Mouse (Mus musculus) neural tube, embryonic 12.5 days (tissue): ENCODE results near the gene Hist1h2bb. TPM values are rescaled to one million over a fixed set of nuclear protein-coding genes. Genes with fewer than 3 reads are reported as not detected.
A peak's percentile ranks its signal among the peaks of the same experiment; 100 is the strongest.
"Not testable (repeated sequence)": the region's sequence is repeated elsewhere in the genome, so short reads cannot be mapped to it uniquely, and the experiment has no call there.

ENCODE experiments used
- ATAC-seq: fragments of 200-750 bp; cut with Nextera tagmentation; 2 replicates; pipeline ENCODE4 v1.8.0; 2017; ENCODE audit warnings: low read depth, mild to moderate bottlenecking, moderate TSS enrichment, moderate library complexity; ENCODE audit not compliant: low FRiP score
- H3K27ac ChIP-seq: fragments of 300-500 bp; sonication (generic); 2 replicates; pipeline ENCODE4 v1.5.1; 2016
- H3K27me3 ChIP-seq: fragments of 300-500 bp; sonication (generic); replicated peaks from 2 replicates; pipeline ENCODE4 v1.6.1; 2016; ENCODE audit warnings: mild to moderate bottlenecking
- H3K36me3 ChIP-seq: fragments of 300-500 bp; sonication (generic); 2 replicates; pipeline ENCODE4 v1.6.1; 2016; ENCODE audit warnings: mild to moderate bottlenecking
- H3K4me1 ChIP-seq: fragments of 300-500 bp; sonication (generic); 2 replicates; pipeline ENCODE4 v1.6.1; 2016
- H3K4me2 ChIP-seq: fragments of 300-500 bp; sonication (generic); replicated peaks from 2 replicates; pipeline ENCODE4 v1.6.1; 2016; ENCODE audit warnings: mild to moderate bottlenecking
- H3K4me3 ChIP-seq: fragments of 300-500 bp; sonication (generic); 2 replicates; pipeline ENCODE4 v1.5.1; 2016
- H3K9ac ChIP-seq: fragments of 300-500 bp; sonication (generic); 2 replicates; pipeline ENCODE4 v1.6.1; 2016; ENCODE audit warnings: mild to moderate bottlenecking
- H3K9me3 ChIP-seq: fragments of 300-500 bp; sonication (generic); 2 replicates; pipeline ENCODE4 v1.6.1; 2016; ENCODE audit warnings: mild to moderate bottlenecking
- WGBS: fragments of 180-500 bp; shearing (Covaris S2); methylation state at CpG from one replicate; pipeline ENCODE4 v1.1.7; 2016; 5-methylcytosine and 5-hydroxymethylcytosine counted together
- polyA plus RNA-seq: library from polyadenylated mRNA; unstranded; fragments of >200 nt; fragmentation: Nextera tagmentation; extraction: Ambion mirVana; gene quantifications from 2 replicates; pipeline ENCODE4 v1.2.1, GENCODE M21; 2016

Gene Hist1h2bb
- polyA plus RNA-seq, 1 experiment from 2014 or later = 1.3 TPM

DNA sequence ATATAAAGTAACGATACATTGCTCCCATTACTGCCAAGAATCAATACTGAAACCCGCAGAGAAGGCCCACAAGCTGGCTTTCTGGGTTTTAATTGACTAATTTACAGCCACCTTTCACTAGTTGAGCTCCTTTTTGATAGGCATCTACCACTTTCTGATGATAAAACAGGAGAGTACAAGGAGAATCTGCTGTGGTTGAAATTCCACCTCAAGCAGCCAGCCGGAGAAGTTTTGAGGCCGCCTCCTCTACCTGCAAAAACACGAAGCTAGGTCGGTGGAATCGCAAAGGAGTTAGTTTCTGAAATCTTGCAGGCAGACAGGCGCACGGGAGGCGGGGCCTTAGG is 16.7 kb downstream of the Hist1h2bb start:
- Histone ChIP-seq H3K4me2 (peak overlapping the region; percentile 83), H3K27me3 (no peaks in the 10 kb centered on the region), H3K36me3 (no peaks in the 10 kb centered on the region), H3K9me3 (no peaks in the 10 kb centered on the region), H3K4me3 (peak overlapping the region; percentile 24; the same call in 1 of the 2 replicates), H3K27ac (0 out of 2 replicates have a peak overlapping the region, but pooled peaks have one; percentile 17), H3K4me1 (peaks cover 20% of the 10 kb centered on the region), H3K9ac (no peak overlapping the region)
- WGBS = 1% methylated on average over 10 of the region's 10 CpGs
- no peak for ATAC-seq

DNA sequence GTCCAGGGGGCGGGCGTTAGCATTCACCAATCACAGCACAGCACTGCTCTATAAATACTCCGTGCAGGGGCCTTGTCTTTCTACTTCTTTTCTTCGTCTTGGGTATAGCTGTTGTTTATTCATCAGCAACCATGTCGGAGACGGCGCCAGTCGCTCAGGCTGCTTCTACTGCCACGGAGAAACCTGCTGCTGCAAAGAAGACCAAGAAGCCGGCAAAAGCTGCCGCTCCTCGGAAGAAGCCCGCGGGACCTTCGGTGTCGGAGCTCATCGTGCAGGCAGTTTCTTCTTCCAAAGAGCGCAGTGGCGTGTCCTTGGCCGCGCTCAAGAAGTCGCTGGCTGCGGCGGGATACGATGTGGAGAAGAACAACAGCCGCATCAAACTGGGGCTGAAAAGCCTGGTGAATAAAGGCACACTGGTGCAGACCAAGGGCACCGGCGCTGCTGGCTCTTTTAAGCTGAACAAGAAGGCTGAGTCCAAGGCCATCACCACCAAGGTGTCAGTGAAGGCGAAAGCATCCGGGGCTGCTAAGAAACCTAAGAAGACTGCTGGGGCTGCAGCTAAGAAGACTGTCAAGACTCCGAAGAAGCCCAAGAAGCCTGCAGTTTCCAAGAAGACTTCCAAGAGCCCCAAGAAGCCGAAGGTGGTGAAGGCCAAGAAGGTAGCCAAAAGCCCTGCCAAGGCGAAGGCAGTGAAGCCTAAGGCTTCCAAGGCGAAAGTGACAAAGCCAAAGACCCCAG is 17.2 kb downstream of the Hist1h2bb start, which contains the start of gene Hist1h1a:
Gene Hist1h1a, plus strand, starts transcription at position 81 of the 738 bp plus-strand sequence.
- ATAC-seq = peak; percentile 69
- Histone ChIP-seq H3K9me3 (no peaks in the 10 kb centered on the region), H3K9ac (peak within 1 kb of the TSS; percentile 73), H3K4me1 (peaks cover 20% of the 10 kb centered on the region), H3K27me3 (no peaks in the 10 kb centered on the region), H3K27ac (peak within 1 kb of the TSS; percentile 79), H3K4me3 (peak within 1 kb of the TSS; percentile 53), H3K36me3 (no peaks in the 10 kb centered on the region), H3K4me2 (peak within 1 kb of the TSS; percentile 83)
- WGBS = 4% methylated on average over 34 of the region's 34 CpGs

DNA sequence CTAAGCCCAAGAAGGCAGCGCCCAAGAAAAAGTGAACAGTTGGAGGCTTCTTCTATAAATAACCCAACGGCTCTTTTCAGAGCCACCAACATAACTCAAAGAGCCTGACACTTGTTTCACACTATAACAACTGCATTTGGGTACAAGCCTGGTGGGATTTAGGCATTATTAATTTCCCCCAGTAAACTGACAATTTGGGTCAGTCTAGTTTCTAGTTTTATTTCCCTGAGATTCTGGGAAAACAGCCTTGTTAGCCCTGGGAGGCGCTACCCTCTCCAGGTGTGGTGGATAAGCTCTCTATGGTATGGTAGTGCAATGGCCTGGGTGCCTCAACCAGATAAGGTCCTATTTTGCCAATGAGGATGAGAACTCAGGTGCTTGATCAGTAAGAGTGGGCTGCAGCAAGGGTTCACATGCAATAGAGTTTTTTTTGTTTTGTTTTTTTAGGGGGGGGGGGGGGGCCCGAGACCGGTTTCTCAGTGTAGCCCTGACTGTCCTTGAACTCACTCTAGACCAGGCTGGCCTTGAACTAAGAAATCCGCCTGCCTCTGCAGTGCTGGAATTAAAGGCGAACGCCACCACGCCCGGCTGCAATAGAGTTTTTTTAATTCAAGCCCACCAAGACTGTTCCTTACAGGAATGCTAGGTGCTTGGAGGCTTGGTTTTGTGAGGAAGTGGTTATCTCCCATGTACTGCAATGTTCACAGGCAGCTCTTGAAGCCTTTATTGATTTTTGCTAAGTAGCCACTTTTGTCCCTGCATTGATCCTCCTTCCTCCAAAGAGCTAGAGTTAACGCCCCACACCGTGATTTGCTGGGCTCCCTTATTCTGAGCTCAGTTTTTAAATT is 18.0 kb downstream of the Hist1h2bb start:
- no peaks in the 10 kb centered on the region for H3K27me3 ChIP-seq
- 32% methylated on average over 12 of the region's 12 CpGs for WGBS
- H3K4me1 ChIP-seq = peaks cover 20% of the 10 kb centered on the region
- peak overlapping the region; percentile 53 for H3K4me3 ChIP-seq
- no peaks in the 10 kb centered on the region for H3K9me3 ChIP-seq
- H3K4me2 ChIP-seq = peak overlapping the region; percentile 83
- H3K9ac ChIP-seq = peak overlapping the region; percentile 73; the same call in 1 of the 2 replicates
- H3K36me3 ChIP-seq = no peaks in the 10 kb centered on the region
- peak overlapping the region; percentile 79; the same call in 1 of the 2 replicates for H3K27ac ChIP-seq
- ATAC-seq = no peak

DNA sequence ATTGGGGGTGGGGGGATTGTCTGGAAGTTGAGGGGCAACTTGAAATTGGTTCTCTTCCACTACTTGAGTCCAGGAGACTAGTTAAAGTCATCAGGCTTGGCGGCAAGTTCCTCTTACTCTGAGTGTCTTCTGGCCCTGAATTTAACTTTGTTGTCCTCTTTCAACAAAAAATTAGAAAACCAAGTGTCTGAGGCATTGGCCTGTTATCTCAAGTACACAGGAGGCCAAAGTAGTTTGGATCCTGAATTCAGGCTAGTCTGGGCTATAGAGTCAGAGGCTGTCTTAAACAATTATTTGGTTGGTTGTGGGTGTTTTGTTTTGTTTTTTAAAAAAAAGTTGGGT is 18.6 kb downstream of the Hist1h2bb start:
- no peak overlapping the region for H3K4me2 ChIP-seq
- no peak overlapping the region for H3K4me3 ChIP-seq
- no peak overlapping the region for H3K9ac ChIP-seq
- H3K27me3 ChIP-seq = no peaks in the 10 kb centered on the region
- ATAC-seq = no peak
- H3K36me3 ChIP-seq = no peaks in the 10 kb centered on the region
- H3K9me3 ChIP-seq = no peaks in the 10 kb centered on the region
- 56% methylated on average over 1 of the region's 1 CpGs for WGBS
- no peak overlapping the region for H3K27ac ChIP-seq
- H3K4me1 ChIP-seq = peaks cover 18% of the 10 kb centered on the region

DNA sequence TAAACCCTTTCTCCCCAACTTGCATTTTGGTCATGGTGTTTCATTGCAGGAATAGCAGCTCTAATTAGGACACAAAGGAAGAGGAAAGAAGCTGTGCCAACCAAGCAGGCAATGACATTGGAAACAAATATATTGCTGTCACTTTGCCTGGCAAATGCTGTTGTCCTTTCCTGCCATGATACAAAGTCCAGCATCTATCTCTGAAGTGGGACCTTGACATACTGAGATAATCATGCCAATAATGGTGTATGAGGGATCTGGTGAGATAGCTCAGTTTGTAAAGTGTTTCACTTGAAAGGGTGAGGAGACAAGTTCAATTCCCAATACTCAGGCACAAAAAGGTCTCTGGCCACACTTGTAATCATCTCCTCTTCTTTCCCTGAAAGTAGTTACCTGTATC is 20.2 kb downstream of the Hist1h2bb start:
- Histone ChIP-seq H3K27ac (no peak overlapping the region), H3K4me2 (no peak overlapping the region), H3K27me3 (no peaks in the 10 kb centered on the region), H3K4me3 (no peak overlapping the region), H3K9ac (no peak overlapping the region), H3K36me3 (no peaks in the 10 kb centered on the region), H3K9me3 (no peaks in the 10 kb centered on the region), H3K4me1 (peaks cover 14% of the 10 kb centered on the region)
- no peak for ATAC-seq

DNA sequence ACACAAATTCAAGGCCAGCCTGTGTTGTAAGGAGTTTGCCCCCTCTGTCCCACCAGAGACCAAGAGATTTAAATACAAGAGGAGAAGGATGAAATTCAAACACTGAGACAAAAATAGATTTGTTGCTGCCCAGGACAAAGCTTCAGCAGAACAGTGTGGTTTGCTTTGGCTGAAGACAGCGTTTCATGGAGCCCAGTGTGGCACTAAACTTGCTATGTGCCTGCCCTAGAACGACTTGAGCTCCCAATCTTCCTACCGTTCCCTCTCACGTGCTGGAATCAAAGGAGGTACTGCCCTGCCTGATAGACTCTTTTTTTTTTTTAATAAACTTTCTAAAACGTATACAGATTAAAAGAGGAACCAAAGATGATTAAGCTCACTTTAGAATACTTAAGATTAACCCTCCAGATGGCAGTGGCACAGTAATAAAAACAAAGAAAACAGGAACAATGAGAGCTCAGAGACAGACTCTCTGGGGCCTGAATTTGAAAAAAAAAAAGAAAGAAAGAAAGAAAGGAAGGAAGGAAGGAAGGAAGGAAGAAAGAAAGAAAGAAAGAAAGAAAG is 22.4 kb downstream of the Hist1h2bb start:
- ATAC-seq = no peak
- no peaks in the 10 kb centered on the region for H3K27me3 ChIP-seq
- H3K4me3 ChIP-seq = no peak overlapping the region
- H3K4me2 ChIP-seq = no peak overlapping the region
- H3K36me3 ChIP-seq = no peaks in the 10 kb centered on the region
- peaks cover 12% of the 10 kb centered on the region for H3K4me1 ChIP-seq
- H3K9ac ChIP-seq = no peak overlapping the region
- H3K9me3 ChIP-seq = no peaks in the 10 kb centered on the region
- H3K27ac ChIP-seq = no peak overlapping the region
- WGBS = 56% methylated on average over 5 of the region's 5 CpGs

DNA sequence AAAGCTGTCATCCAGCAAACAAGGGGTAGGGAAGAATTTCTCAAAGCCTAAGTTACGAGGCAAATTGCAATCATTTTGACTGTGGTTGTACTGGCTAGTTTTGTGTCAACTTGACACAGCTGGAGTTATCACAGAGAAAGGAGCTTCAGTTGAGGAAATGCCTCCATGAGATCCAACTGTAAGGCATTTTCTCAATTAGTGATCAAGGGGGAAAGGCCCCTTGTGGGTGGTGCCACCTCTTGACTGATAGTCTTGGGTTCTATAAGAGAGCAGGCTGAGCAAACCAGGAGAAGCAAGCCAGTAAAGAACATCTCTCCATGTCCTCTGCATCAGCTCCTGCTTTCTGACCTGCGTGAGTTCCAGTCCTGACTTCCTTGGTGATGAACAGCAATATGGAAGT is 23.1 kb downstream of the Hist1h2bb start, which contains the start of gene Trim38:
Gene Trim38, plus strand, starts transcription at position 301 of the 400 bp plus-strand sequence.
- H3K9me3 ChIP-seq, H3K27me3 ChIP-seq, ATAC-seq, H3K4me2 ChIP-seq, H3K9ac ChIP-seq, H3K27ac ChIP-seq, H3K4me3 ChIP-seq, H3K4me1 ChIP-seq, H3K36me3 ChIP-seq: not testable (repeated sequence)
- WGBS = 81% methylated on average over 2 of the region's 2 CpGs

DNA sequence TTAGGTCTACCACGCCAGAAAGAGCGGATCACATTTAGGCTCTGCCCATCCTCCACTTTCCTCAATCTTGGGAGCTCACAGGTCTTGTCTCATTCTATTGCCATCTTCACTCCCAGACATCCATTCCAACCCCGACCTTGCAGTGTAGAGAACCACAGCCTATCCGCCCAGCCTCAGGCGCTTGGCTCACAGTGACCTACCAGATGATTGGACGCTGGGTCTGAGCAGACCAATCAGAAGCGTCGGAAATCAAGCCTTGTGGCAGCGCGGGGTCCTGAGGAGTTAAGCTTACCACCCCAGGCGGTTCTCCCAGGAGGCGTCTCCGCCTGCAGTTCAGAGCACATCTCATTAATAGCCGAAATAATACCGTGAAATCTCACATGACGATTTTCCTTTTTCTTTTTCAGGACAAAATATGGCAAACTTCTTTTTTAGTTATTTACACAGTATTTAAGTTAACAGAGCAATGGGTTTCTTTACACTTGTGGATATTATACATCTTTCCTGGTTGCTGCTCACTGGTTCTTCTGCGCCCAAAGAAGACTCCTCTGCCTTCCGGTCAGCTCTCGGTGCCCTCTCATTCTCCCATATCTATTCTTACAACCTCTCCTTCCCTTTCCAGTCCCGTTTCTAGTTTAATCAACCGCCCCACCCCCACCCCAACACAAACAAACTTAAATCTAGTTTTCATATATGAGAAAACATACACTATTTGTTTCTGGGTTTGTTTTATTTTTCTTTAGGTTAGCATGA is 26.2 kb downstream of the Hist1h2bb start:
- Histone ChIP-seq H3K9ac (no peak overlapping the region), H3K9me3 (no peaks in the 10 kb centered on the region), H3K27ac (no peak overlapping the region), H3K27me3 (no peaks in the 10 kb centered on the region), H3K4me3 (no peak overlapping the region), H3K36me3 (no peaks in the 10 kb centered on the region), H3K4me1 (peaks cover 6% of the 10 kb centered on the region), H3K4me2 (peak overlapping the region; percentile 41)
- peak; percentile 90 for ATAC-seq
- 32% methylated on average over 21 of the region's 21 CpGs for WGBS

DNA sequence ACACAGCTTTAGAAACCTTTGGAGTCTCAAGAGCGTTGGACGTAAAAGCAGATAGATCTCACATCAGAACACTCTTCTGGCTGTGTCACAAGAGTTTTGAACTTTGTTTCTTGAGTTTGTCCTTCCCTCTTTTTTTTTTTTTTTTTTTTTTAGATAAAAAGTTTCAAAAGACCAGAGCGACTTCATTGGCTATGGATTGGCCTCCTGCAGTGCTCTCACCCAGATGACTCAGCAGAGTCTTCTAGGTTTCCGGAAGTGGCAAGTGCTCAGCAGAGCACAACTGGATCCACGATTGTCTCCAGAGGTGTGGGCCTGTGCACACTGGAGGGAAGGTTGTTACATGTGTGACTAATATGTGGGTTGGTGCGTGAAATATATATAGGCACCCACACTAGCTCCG is 31.8 kb downstream of the Hist1h2bb start:
- 92% methylated on average over 7 of the region's 7 CpGs for WGBS
- ATAC-seq = no peak
- H3K27ac ChIP-seq = no peak overlapping the region
- no peaks in the 10 kb centered on the region for H3K36me3 ChIP-seq
- no peaks in the 10 kb centered on the region for H3K9me3 ChIP-seq
- no peaks in the 10 kb centered on the region for H3K27me3 ChIP-seq
- no peak overlapping the region for H3K4me2 ChIP-seq
- H3K4me1 ChIP-seq = no peaks in the 10 kb centered on the region
- H3K9ac ChIP-seq = no peak overlapping the region
- no peak overlapping the region for H3K4me3 ChIP-seq

DNA sequence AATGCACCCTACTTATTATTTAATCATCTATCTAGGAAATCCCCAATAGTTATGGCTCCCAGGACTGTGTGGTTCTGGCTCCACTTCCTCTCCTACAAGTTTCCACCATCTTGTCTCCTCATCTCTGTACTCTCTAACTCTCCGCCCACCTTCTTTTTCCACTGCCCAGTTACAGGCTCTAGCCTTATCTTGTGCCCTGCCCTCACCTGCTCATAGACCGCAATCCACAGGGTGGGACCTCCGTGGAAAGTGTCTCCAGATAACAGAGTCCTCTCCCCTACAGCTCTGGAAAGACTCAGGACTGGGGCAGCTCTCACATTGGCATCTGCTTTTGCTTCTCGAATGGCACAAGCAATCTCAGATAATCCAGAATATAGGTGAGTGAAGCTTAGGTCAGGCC is 32.5 kb downstream of the Hist1h2bb start:
- Histone ChIP-seq H3K36me3 (no peaks in the 10 kb centered on the region), H3K4me2 (no peak overlapping the region), H3K4me3 (no peak overlapping the region), H3K9ac (no peak overlapping the region), H3K27me3 (no peaks in the 10 kb centered on the region), H3K27ac (no peak overlapping the region), H3K4me1 (no peaks in the 10 kb centered on the region), H3K9me3 (no peaks in the 10 kb centered on the region)
- WGBS = 86% methylated on average over 4 of the region's 4 CpGs
- no peak for ATAC-seq

DNA sequence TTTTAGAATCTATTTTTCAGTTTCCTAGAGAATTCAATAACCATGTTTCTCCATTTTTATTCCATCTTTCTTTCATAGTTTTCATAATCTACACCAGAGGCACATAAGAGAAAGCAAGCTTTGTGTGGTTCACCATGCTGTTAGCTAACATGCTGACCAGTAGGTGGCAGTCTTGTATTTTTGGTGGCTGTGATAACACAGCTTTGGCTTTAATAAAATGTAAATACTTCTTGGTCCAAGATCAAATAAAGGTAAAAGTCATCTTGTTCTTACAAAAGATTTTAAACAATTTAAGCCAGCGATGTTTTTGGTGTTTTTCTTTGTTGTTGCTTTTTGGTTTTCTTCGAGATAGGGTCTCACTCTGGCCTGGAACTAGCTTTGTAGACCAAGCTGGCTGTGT is 46.0 kb downstream of the Hist1h2bb start:
- Histone ChIP-seq H3K4me3 (no peak overlapping the region), H3K4me2 (no peak overlapping the region), H3K4me1 (no peaks in the 10 kb centered on the region), H3K9me3 (no peaks in the 10 kb centered on the region), H3K36me3 (no peaks in the 10 kb centered on the region), H3K27ac (no peak overlapping the region), H3K9ac (no peak overlapping the region), H3K27me3 (no peaks in the 10 kb centered on the region)
- whole genome bisulfite sequencing = 48% methylated on average over 2 of the region's 2 CpGs
- peak; percentile 58; the same call in 1 of the 2 replicates for ATAC-seq
